In the genomic region with DNA sequence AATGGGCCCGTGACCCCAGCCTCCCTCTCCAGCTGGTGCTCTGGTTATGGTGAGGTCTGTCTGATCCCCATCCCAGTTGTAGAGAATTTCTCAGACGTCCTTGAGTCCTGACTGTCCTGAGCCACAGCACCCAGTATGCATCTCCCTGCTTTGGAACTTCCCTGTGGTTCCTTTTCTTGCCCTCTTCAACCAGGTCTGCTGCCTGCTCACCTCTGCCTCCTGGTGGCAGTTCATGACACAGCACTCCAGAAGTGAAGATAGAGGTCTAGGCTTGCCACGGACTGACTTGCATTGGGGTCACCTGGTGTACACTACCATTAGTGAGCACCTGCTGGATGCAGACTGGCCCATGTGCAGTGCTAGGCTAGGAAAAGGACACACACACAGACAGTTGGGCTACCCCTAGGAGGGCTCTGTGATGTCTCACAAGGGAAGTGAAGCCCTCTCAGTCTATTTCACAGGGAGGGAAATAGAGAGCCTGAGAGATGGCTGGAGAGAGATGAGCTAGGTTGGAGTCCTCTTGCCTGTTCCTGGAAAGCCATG, we compare ENCODE assay signal across 9 mouse cellular contexts. TPM values are rescaled to one million over a fixed set of nuclear protein-coding genes. Genes with fewer than 3 reads are reported as not detected.
A peak's percentile ranks its signal among the peaks of the same experiment; 100 is the strongest.
DNase-seq lines count a peak whose midpoint lies in the region; ATAC-seq and TF ChIP-seq lines count a peak whose summit lies in the region.
"Had no signal": no experiment of that assay in that cellular context is flagged by ENCODE, and none has a peak within 500 bp of the region (broad histone marks: within the 10 kb centered on the region; RNA-seq: fewer than 3 reads in every experiment).

No protein-coding gene starts in this region.

- H3K9ac ChIP-seq in midbrain, embryonic 11.5 days (ENCODE audit: low read length), result no peak overlapping the region
- H3K9ac ChIP-seq in midbrain, embryonic 16.5 days (ENCODE audit: low read depth, low read length), result no peak overlapping the region
- no peak overlapping the region for H3K9ac ChIP-seq in liver, embryonic 14.5 days (replicated peaks)

- no peak overlapping the region for H3K4me2 ChIP-seq in midbrain, embryonic 11.5 days
- H3K4me2 ChIP-seq in midbrain, embryonic 16.5 days (ENCODE audit: low read length), result no peak overlapping the region
- H3K4me2 ChIP-seq in liver, embryonic 14.5 days (ENCODE audit: low read depth), result no peak overlapping the region

- H3K4me3 ChIP-seq in midbrain, embryonic 11.5 days (ENCODE audit: low read depth, low read length), result no peak overlapping the region
- H3K4me3 ChIP-seq in midbrain, embryonic 16.5 days (ENCODE audit: low read depth, low read length), result no peak overlapping the region
- H3K4me3 ChIP-seq in liver, embryonic 14.5 days (ENCODE audit: insufficient read depth in 1 of 2, low read depth in 2 of 2, low read length in 2 of 2), result no peak overlapping the region

- peak; percentile 91 for TF ChIP-seq CTCF in liver, embryonic 14.5 days (IDR thresholded peaks at IDR 0.05; ENCODE audit: low read depth)

- DNase-seq in midbrain, embryonic 11.5 days (ENCODE audit: low spot score, missing footprints), result peak; percentile 94
- DNase-seq in adrenal gland, adult 18-20 months (ENCODE audit: low spot score in 2 of 2), result peak; percentile 61 to 64
- DNase-seq in cerebellum, postnatal 25 days, result peak; percentile 70 to 81
- peak; percentile 61 to 76 for DNase-seq in heart, postnatal 10 days
- DNase-seq in liver, embryonic 14.5 days (ENCODE audit: low read depth in 3 of 3, low spot score in 3 of 3), result peak in 1 of 3 experiments; percentile 14
- peak; percentile 75 for DNase-seq in retina, embryonic 14.5 days (ENCODE audit: low spot score)

- intact Hi-C loops in heart, postnatal 10 days (cut with DNase I), result loop anchor here (1.0 to 2.0 kb wide), 4 partner anchors 79 to 261 kb away; no protein-coding TSS in a partner anchor

- H3K36me3 ChIP-seq in midbrain, embryonic 11.5 days (ENCODE audit: control insufficient read depth, insufficient read depth, low read length), result no peaks in the 10 kb centered on the region
- no peaks in the 10 kb centered on the region for H3K36me3 ChIP-seq in midbrain, embryonic 16.5 days (ENCODE audit: control insufficient read depth, insufficient read depth, low read length)
- H3K36me3 ChIP-seq in liver, embryonic 14.5 days (replicated peaks; ENCODE audit: control insufficient read depth, insufficient read depth, low read depth), result no peaks in the 10 kb centered on the region

- no peaks in the 10 kb centered on the region for H3K27me3 ChIP-seq in midbrain, embryonic 11.5 days (ENCODE audit: control insufficient read depth, insufficient read depth, low read length)
- H3K27me3 ChIP-seq in midbrain, embryonic 16.5 days (ENCODE audit: control insufficient read depth, insufficient read depth, low read depth, low read length), result no peaks in the 10 kb centered on the region
- no peaks in the 10 kb centered on the region for H3K27me3 ChIP-seq in liver, embryonic 14.5 days (ENCODE audit: control insufficient read depth, insufficient read depth, low read length)

- TF ChIP-seq EP300 in liver, embryonic 14.5 days (IDR thresholded peaks at IDR 0.05; ENCODE audit: low read depth), result no peak

- peaks cover 3% of the 10 kb centered on the region for H3K4me1 ChIP-seq in midbrain, embryonic 11.5 days (ENCODE audit: control insufficient read depth, insufficient read depth, low read length)
- no peaks in the 10 kb centered on the region; the same call in 1 of the 2 replicates for H3K4me1 ChIP-seq in midbrain, embryonic 16.5 days (ENCODE audit: control insufficient read depth, insufficient read depth, low read length)
- H3K4me1 ChIP-seq in liver, embryonic 14.5 days (replicated peaks; ENCODE audit: control insufficient read depth in 2 of 2, insufficient read depth in 2 of 2, low read length in 1 of 2), result no peaks in the 10 kb centered on the region

- no peaks in the 10 kb centered on the region for H3K9me3 ChIP-seq in midbrain, embryonic 11.5 days (ENCODE audit: control insufficient read depth, low read length)
- H3K9me3 ChIP-seq in midbrain, embryonic 16.5 days (replicated peaks; ENCODE audit: control insufficient read depth, low read length, poor library complexity, severe bottlenecking), result no peaks in the 10 kb centered on the region
- H3K9me3 ChIP-seq in liver, embryonic 14.5 days (ENCODE audit: control insufficient read depth, low read length), result no peaks in the 10 kb centered on the region

- no peak for ATAC-seq in midbrain, embryonic 11.5 days (ENCODE audit: low FRiP score)
- ATAC-seq in midbrain, embryonic 16.5 days, result no peak
- no peak for ATAC-seq in liver, embryonic 14.5 days (ENCODE audit: insufficient read depth)
- no peak for ATAC-seq in activated CD4-positive, CD25-positive, alpha-beta regulatory T cell, adult 4 months

- WGBS in midbrain, embryonic 11.5 days, result 49% methylated on average over 3 of the region's 3 CpGs
- WGBS in midbrain, embryonic 16.5 days, result 48% methylated on average over 3 of the region's 3 CpGs
- 32% methylated on average over 3 of the region's 3 CpGs for WGBS in liver, embryonic 14.5 days (ENCODE audit: insufficient replicate concordance)

- H3K27ac ChIP-seq in midbrain, embryonic 11.5 days (ENCODE audit: low read depth, low read length), result no peak overlapping the region
- H3K27ac ChIP-seq in midbrain, embryonic 16.5 days (ENCODE audit: low read length), result no peak overlapping the region
- H3K27ac ChIP-seq in liver, embryonic 14.5 days, result no peak overlapping the region

RNA-seq across cellular contexts. Expression of gene Bpifb4, which starts 8.1 kb away (rescaled TPM):
- 0.18 TPM in 1 of 2 replicates, not detected in the other for polyA plus RNA-seq in midbrain, embryonic 11.5 days (2014; fragmentation: Nextera tagmentation; extraction: Ambion mirVana)
- not detected in 2 replicates for polyA plus RNA-seq in midbrain, embryonic 16.5 days (2015; fragmentation: Nextera tagmentation; extraction: Ambion mirVana)
- not detected for total RNA-seq in adrenal gland, adult 18-20 months (2021)
- total RNA-seq in heart, postnatal 10 days (2021), result not detected
- 0.04 and 0.05 TPM in 2 replicates for polyA plus RNA-seq in liver, embryonic 14.5 days (2012; rRNA removed)
- 0.09 and 0.15 TPM in 2 replicates for polyA plus RNA-seq in liver, embryonic 14.5 days (2014; fragmentation: Nextera tagmentation; extraction: Ambion mirVana)
- not detected for polyA plus RNA-seq in activated CD4-positive, CD25-positive, alpha-beta regulatory T cell, adult 4 months (2017; shearing (Covaris generic))
- total RNA-seq: gastrocnemius, postnatal 4 days had no signal

RNA-seq across cellular contexts. Expression of gene Bpifb3, which starts 11.9 kb away (rescaled TPM):
- not detected in 2 replicates for polyA plus RNA-seq in midbrain, embryonic 11.5 days (2014; fragmentation: Nextera tagmentation; extraction: Ambion mirVana)
- 0.11 TPM in 1 of 2 replicates, not detected in the other for polyA plus RNA-seq in midbrain, embryonic 16.5 days (2015; fragmentation: Nextera tagmentation; extraction: Ambion mirVana)
- not detected for total RNA-seq in adrenal gland, adult 18-20 months (2021)
- not detected for total RNA-seq in heart, postnatal 10 days (2021)
- polyA plus RNA-seq in liver, embryonic 14.5 days (2012; rRNA removed), result not detected in 2 replicates
- polyA plus RNA-seq in liver, embryonic 14.5 days (2014; fragmentation: Nextera tagmentation; extraction: Ambion mirVana), result not detected in 2 replicates
- not detected for polyA plus RNA-seq in activated CD4-positive, CD25-positive, alpha-beta regulatory T cell, adult 4 months (2017; shearing (Covaris generic))
- total RNA-seq: gastrocnemius, postnatal 4 days had no signal

RNA-seq across cellular contexts. Expression of gene Bpifb6, which starts 29.8 kb away (rescaled TPM):
- not detected in 2 replicates for polyA plus RNA-seq in midbrain, embryonic 11.5 days (2014; fragmentation: Nextera tagmentation; extraction: Ambion mirVana)
- not detected in 2 replicates for polyA plus RNA-seq in midbrain, embryonic 16.5 days (2015; fragmentation: Nextera tagmentation; extraction: Ambion mirVana)
- total RNA-seq in adrenal gland, adult 18-20 months (2021), result 1 to 10 TPM in 1 of 2 experiments, not detected in 1; 8.5 TPM
- total RNA-seq in heart, postnatal 10 days (2021), result not detected
- polyA plus RNA-seq in liver, embryonic 14.5 days (2012; rRNA removed), result not detected in 2 replicates
- not detected in 2 replicates for polyA plus RNA-seq in liver, embryonic 14.5 days (2014; fragmentation: Nextera tagmentation; extraction: Ambion mirVana)
- polyA plus RNA-seq in activated CD4-positive, CD25-positive, alpha-beta regulatory T cell, adult 4 months (2017; shearing (Covaris generic)), result not detected
- total RNA-seq: gastrocnemius, postnatal 4 days had no signal

RNA-seq across cellular contexts. Expression of gene Bpifa6, which starts 44.8 kb away (rescaled TPM):
- not detected in 2 replicates for polyA plus RNA-seq in midbrain, embryonic 11.5 days (2014; fragmentation: Nextera tagmentation; extraction: Ambion mirVana)
- polyA plus RNA-seq in midbrain, embryonic 16.5 days (2015; fragmentation: Nextera tagmentation; extraction: Ambion mirVana), result not detected in 2 replicates
- not detected for total RNA-seq in adrenal gland, adult 18-20 months (2021)
- total RNA-seq in heart, postnatal 10 days (2021), result not detected
- polyA plus RNA-seq in liver, embryonic 14.5 days (2012; rRNA removed), result not detected in 2 replicates
- polyA plus RNA-seq in liver, embryonic 14.5 days (2014; fragmentation: Nextera tagmentation; extraction: Ambion mirVana), result not detected in 2 replicates
- not detected for polyA plus RNA-seq in activated CD4-positive, CD25-positive, alpha-beta regulatory T cell, adult 4 months (2017; shearing (Covaris generic))
- total RNA-seq: gastrocnemius, postnatal 4 days had no signal

RNA-seq across cellular contexts. Expression of gene Bpifb2, which starts 55.1 kb away (rescaled TPM):
- not detected in 2 replicates for polyA plus RNA-seq in midbrain, embryonic 11.5 days (2014; fragmentation: Nextera tagmentation; extraction: Ambion mirVana)
- polyA plus RNA-seq in midbrain, embryonic 16.5 days (2015; fragmentation: Nextera tagmentation; extraction: Ambion mirVana), result 0.26 TPM in 1 of 2 replicates, not detected in the other
- total RNA-seq in adrenal gland, adult 18-20 months (2021), result under 1 TPM in 1 of 2 experiments, not detected in 1; 0.17 TPM
- total RNA-seq in heart, postnatal 10 days (2021), result not detected
- not detected in 2 replicates for polyA plus RNA-seq in liver, embryonic 14.5 days (2012; rRNA removed)
- not detected in 2 replicates for polyA plus RNA-seq in liver, embryonic 14.5 days (2014; fragmentation: Nextera tagmentation; extraction: Ambion mirVana)
- not detected for polyA plus RNA-seq in activated CD4-positive, CD25-positive, alpha-beta regulatory T cell, adult 4 months (2017; shearing (Covaris generic))
- total RNA-seq: gastrocnemius, postnatal 4 days had no signal
